Mouse (Mus musculus) C2C12 (cell line): ENCODE measurements around the gene Zfp937. TPM values are rescaled to one million over a fixed set of nuclear protein-coding genes. Genes with fewer than 3 reads are reported as not detected.
"Not testable (repeated sequence)": the region's sequence is repeated elsewhere in the genome, so short reads cannot be mapped to it uniquely, and the experiment has no call there.

ENCODE experiments used
- H3K27me3 ChIP-seq: one replicate; pipeline ENCODE4 v1.6.1; 2011; ENCODE audit not compliant: control insufficient read depth, insufficient read depth, insufficient read length
- H3K36me3 ChIP-seq: one replicate; pipeline ENCODE4 v1.6.1; 2011; ENCODE audit not compliant: control insufficient read depth, insufficient read depth
- H3K4me3 ChIP-seq: one replicate; pipeline ENCODE4 v1.5.1; 2011; ENCODE audit warnings: mild to moderate bottlenecking, control low read depth; ENCODE audit not compliant: poor library complexity, insufficient read depth, severe bottlenecking
- H3K79me2 ChIP-seq: one replicate; pipeline ENCODE4 v1.6.1; 2011; ENCODE audit not compliant: control insufficient read depth, insufficient read depth
- H3K79me3 ChIP-seq: one replicate; pipeline ENCODE4 v1.6.1; 2011; ENCODE audit warnings: low read depth, control low read depth
- H3ac ChIP-seq: one replicate; pipeline ENCODE3; 2011; ENCODE audit warnings: low read depth; ENCODE audit not compliant: control insufficient read depth, insufficient read length
- CEBPB ChIP-seq: IDR thresholded peaks from one replicate; pipeline ENCODE4 v1.6.1; 2011; ENCODE audit warnings: low read depth, mild to moderate bottlenecking, control low read depth, moderate library complexity
- CTCF ChIP-seq: IDR thresholded peaks from one replicate; pipeline ENCODE4 v1.5.1; 2011; ENCODE audit not compliant: control insufficient read depth, insufficient read depth, insufficient read length
- FOSL1 ChIP-seq: IDR thresholded peaks from one replicate; pipeline ENCODE4 v1.8.0; 2011; ENCODE audit warnings: mild to moderate bottlenecking, low read length; ENCODE audit not compliant: poor library complexity, insufficient read depth, severe bottlenecking
- MAX ChIP-seq: IDR thresholded peaks from one replicate; pipeline ENCODE4 v1.6.1; 2011; ENCODE audit warnings: mild to moderate bottlenecking, control low read depth
- MYOD1 ChIP-seq: IDR thresholded peaks from one replicate; pipeline ENCODE4 v1.6.1; 2011; ENCODE audit warnings: low read depth; ENCODE audit not compliant: control insufficient read depth, insufficient read length
- MYOG ChIP-seq: IDR thresholded peaks from one replicate; pipeline ENCODE4 v1.6.1; 2011; ENCODE audit not compliant: control insufficient read depth, insufficient read length; ENCODE audit errors: extremely low read depth
- USF1 ChIP-seq: IDR thresholded peaks from one replicate; pipeline ENCODE4 v1.6.1; 2011; ENCODE audit warnings: low read depth, mild to moderate bottlenecking, control low read depth, moderate library complexity
- long read RNA-seq, 2 experiments: library from polyadenylated mRNA; unstranded; transcript quantifications; one replicate each; pipeline ENCODE4 v2.0.0; 2019 to 2020
- polyA plus RNA-seq: library from polyadenylated mRNA; unstranded; fragments of >200 nt; fragmentation: generic; extraction: Trizol; gene quantifications from one replicate; pipeline ENCODE4 v1.2.1, GENCODE M21; 2012; ENCODE audit warnings: missing spikeins

The Zfp937 gene
- polyA plus RNA-seq: 0.74 TPM
- long read RNA-seq, experiment 1, partial matches to known transcripts: 0 of 3 reads
- long read RNA-seq, experiment 1, other reads (novel, unspliced or antisense): 1 of 3 reads
- long read RNA-seq, experiment 2, transcript Zfp937-201 (4 exons, 2,797 nt): major isoform, 15 of 24 reads
- long read RNA-seq, experiment 2, partial matches to known transcripts: 0 of 24 reads
- long read RNA-seq, experiment 2, other reads (novel, unspliced or antisense): 9 of 24 reads

DNA sequence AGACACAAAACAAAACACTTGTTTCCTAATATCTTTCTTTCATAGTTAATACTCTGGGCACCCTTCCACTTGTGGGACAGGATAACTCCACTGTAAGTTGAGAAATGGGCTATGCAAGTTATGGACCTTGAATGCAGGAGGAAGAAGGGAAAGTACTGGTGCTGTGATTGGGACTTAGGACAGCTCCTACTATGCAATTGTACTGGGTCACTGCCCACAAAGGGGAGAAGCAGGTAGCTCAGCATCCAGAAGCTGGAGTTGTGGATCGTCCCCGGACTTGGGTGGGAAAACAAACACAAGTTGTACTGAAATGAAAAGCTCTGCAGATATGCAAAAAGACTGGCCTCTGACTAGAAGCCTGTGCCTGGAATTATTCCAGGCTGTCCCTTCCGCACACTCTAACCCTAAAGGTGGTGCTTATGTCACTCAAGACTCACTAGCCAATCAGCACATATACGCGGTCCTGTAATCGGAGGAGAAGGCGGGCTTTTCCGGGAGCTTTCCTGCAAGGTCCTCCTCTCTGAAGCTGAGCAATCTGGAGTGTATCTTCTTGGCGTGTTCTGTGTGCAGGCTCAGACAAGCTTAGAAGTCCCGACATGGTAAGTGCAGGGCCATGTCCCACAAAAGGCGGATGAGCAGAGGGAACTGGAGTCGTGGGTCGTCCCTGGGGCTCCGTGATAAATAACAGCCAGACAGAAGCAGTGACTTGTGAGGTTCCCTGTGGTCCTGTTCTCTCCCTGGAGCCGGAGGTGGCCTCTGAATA, at the start of gene Zfp937:
Gene Zfp937, plus strand, starts transcription at position 474 of the 763 bp plus-strand sequence.
- not testable (repeated sequence) for H3ac ChIP-seq, H3K27me3 ChIP-seq

DNA sequence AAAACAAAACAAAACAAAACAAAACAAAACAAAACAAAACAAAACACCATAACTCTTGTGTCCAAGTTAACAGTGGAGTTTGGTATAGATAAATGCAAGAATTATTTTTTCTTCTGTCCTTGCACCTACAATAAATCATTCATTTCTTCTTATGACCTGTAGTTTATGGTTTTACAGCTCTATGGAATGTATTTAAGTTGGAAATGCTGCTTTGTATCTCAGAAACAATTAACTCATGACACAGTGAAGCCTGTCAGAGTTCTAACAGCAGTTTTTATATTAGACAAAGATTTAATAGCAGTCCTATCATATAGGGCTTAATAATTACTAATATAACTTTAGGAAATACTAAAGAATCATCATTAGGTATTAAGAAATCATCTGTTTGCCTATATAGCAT, 44.0 kb upstream of the Zfp937 start:
- Histone ChIP-seq H3ac (no peak overlapping the region), H3K79me2 (no peaks in the 10 kb centered on the region), H3K36me3 (no peaks in the 10 kb centered on the region), H3K79me3 (no peaks in the 10 kb centered on the region), H3K4me3 (no peak overlapping the region), H3K27me3 (no peaks in the 10 kb centered on the region)
- no peak for TF ChIP-seq MYOD1
- TF ChIP-seq USF1: no peak
- no peak for TF ChIP-seq MYOG
- no peak for TF ChIP-seq FOSL1
- TF ChIP-seq MAX: no peak
- no peak for TF ChIP-seq CEBPB
- TF ChIP-seq CTCF: no peak

More for the DNA sequence above, at the start of gene Zfp937:
- not testable (repeated sequence) for H3K36me3 ChIP-seq, H3K79me3 ChIP-seq, H3K79me2 ChIP-seq
- H3K4me3 ChIP-seq: peak within 1 kb of the TSS; percentile 39

DNA sequence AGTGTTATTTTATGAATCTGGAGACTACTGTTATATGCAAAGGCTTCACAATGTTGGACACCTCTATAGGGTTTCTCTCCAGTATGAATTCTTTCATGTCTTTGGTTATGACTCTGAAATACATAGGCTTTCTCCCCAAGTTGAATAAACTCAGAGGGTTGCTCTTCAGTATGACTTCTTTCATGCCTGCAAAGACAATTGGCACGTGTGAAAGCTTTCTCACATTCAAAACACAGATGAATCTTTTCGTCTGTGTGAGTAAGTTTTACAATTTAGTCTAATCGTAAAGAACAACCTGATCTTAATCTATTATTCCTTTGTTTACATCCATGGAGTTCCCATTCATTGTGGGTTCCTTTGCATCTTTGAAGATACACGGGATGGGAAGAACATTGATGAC, 38.3 kb upstream of the Zfp937 start, which contains the start of gene Gm10770:
Gene Gm10770, minus strand, starts transcription at position 101 of the 400 bp plus-strand sequence.
- not testable (repeated sequence) for H3ac ChIP-seq, H3K36me3 ChIP-seq, H3K79me3 ChIP-seq, H3K27me3 ChIP-seq, H3K79me2 ChIP-seq, H3K4me3 ChIP-seq

DNA sequence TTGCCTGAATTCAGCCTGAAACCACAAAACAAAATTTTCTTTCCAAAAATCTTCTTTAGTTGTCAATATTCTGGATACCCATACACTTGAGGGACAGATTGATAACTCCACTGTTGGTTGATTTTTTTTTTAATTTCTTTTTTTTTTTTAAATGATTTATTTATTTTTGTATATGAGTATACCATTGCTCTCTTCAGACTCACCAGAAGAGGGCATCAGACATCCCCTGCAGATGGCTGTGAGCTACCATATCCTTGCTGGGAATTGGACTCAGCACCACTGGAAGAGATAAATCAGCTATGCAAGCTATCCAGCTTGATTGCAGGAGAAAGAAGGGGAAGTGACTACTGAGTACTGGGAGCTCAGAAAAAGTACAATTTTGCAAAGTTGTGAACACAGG, 36.8 kb upstream of the Zfp937 start:
- not testable (repeated sequence) for H3K27me3 ChIP-seq, H3K79me3 ChIP-seq, H3K36me3 ChIP-seq, H3K4me3 ChIP-seq, H3K79me2 ChIP-seq, H3ac ChIP-seq

DNA sequence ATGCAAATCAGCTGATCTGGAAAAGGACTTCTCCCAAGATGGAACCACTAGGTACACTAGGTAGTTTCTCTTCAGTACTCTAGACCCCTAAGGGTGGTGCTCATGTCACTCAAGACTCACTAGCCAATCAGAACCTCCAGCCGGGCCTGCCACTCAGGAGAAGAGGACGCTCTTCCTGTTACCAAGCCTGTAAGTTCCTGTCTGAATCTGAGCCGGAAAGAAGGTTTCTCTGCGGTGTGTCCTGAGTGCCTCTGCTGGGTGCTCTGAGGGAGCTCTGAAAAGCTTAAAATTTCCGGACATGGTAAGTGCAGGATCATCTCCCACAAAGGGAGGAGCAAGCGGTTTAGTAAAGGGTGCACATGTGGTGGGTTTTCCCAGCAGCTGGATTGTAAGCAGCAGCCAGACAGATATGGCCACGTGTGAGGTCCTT, 36.3 kb upstream of the Zfp937 start, which contains the start of gene Gm14139:
Gene Gm14139, plus strand, starts transcription at position 186 of the 430 bp plus-strand sequence.
- not testable (repeated sequence) for H3K27me3 ChIP-seq, H3K79me2 ChIP-seq, H3K79me3 ChIP-seq, H3ac ChIP-seq, H3K36me3 ChIP-seq
- H3K4me3 ChIP-seq: peak within 1 kb of the TSS; percentile 32

DNA sequence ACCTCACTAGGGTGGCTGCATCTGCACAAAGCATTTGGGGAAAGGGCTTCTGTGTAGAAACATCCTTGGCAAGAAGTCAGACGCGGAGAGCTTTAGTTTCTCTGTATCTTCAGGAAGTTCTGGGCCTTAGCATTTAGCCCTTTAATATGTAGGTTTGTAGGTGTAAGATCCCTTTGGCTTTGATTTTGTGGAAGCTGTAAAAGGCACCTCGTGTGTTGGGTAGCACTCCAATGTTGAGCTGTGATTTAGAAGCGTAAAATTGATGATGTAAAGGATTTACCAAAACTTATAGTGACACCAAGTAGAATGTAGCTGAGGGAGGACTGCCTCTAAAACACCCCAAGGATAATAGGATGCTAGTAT, 471 bp downstream of the Zfp937 start:
- peak overlapping the region; percentile 39 for H3K4me3 ChIP-seq
- not testable (repeated sequence) for H3K27me3 ChIP-seq, H3K36me3 ChIP-seq, H3ac ChIP-seq, H3K79me3 ChIP-seq, H3K79me2 ChIP-seq

DNA sequence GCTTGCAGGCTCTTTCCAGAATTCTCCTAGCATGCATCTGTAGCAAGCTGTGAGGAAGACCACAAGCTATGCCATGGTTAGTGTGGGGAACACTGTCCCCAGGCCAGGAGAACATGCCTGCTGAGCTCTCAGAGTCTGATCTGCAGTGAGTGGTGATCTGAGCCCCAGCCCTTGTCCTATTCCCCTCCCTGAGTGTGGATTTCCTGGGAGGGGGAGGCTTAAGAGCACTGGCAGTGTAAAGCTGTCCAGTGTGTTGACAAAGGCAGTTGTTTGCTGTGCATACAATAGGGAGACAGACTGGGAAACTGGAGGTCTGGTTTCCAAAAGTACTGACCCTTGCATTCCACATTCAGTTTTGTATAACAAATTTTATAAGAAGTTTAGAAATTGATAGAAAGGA, 5.4 kb downstream of the Zfp937 start:
- not testable (repeated sequence) for H3K79me3 ChIP-seq, H3K27me3 ChIP-seq, H3K36me3 ChIP-seq

More for the DNA sequence above, 5.4 kb downstream of the Zfp937 start:
- H3ac ChIP-seq, H3K79me2 ChIP-seq, H3K4me3 ChIP-seq: not testable (repeated sequence)
